Mouse (Mus musculus) kidney, postnatal 10 days (tissue): ENCODE measurements around the gene Cdc6.

Experiments used
- DNase-seq: peaks from one replicate; pipeline ENCODE4 v3.0.0; 2021; ENCODE audit warnings: mixed read lengths

Cdc6 gene

DNA sequence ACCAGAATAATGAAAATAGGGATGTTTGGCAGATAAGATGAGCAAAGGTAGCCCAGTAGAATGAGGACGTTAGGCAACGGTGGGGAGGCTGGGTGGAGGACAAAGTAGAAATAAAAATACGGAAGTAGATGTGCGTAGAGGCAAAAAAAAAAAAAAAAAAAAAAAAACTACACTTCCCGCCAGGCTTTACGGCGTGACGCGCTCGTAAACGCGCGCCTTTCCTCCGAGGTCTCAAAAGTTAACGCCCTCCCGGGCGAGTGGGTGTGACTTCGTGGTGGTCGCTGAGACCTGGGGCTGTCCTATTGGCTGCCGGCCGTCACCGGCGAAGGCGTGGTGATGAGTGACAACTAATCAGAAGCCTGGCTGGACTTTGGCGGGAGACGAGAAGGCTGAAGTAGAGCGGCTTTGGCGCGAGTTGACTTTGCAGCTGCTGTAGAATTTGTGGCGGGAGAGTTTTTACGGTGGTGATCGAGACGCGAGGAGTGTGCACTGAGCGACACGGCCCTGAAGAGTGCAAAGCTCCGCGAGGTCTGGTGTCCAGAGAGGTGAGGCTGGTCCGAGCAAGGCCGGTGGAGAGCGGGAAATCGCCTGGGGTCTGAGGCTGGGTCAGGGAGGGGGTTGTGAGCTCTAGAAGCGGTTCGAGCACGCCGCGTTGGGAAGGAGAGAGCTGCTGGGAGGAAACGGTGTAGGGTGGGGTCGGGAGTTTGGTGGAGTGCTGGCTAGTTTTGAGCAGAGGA lies at the start of gene Cdc6:
Gene Cdc6, plus strand, starts transcription at position 365 of the 737 bp plus-strand sequence.
- DNase-seq: peak; percentile 98

- DNase-seq: peak; percentile 94
These were observed 48.6 kb upstream of the Cdc6 start for GRCm38 (mm10) chr11:98858759-98859731.

DNA sequence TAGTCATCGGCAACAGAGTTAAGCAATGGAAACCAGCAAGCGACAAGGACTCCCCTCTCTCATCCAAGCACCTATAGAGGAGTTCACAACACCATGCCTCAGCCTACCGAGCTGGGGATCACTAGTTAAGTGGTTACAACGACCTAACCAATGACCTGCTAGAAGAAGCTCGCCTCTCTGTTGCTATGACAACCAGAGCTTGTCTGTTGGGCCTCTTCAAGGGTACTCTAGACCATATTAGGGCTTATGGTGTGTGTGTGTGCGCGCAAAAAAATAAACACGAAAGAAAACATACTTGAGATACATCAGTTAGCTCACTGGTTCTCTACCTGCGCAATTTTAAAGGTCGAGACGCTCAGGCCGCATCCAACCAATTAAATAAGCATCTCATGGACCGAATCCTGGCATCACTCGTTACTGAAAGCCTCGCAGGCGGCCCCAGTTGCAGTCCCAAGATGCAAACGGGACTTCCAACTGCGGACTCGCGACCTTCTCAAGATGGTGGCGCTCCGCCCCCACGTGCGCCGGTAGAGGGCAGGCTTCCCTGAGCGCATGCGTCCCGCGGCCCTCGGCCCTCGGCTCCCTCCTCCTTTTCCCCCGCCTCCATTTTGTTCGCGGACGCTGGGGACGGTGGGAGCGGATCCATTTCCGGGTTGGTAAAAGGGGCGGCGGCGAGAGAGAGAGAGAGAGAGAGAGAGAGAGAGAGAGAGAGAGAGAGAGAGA lies 44.4 kb upstream of the Cdc6 start, which contains the start of gene Wipf2:
Gene Wipf2, plus strand, starts transcription at position 611 of the 723 bp plus-strand sequence.
- peak; percentile 98 for DNase-seq

DNA sequence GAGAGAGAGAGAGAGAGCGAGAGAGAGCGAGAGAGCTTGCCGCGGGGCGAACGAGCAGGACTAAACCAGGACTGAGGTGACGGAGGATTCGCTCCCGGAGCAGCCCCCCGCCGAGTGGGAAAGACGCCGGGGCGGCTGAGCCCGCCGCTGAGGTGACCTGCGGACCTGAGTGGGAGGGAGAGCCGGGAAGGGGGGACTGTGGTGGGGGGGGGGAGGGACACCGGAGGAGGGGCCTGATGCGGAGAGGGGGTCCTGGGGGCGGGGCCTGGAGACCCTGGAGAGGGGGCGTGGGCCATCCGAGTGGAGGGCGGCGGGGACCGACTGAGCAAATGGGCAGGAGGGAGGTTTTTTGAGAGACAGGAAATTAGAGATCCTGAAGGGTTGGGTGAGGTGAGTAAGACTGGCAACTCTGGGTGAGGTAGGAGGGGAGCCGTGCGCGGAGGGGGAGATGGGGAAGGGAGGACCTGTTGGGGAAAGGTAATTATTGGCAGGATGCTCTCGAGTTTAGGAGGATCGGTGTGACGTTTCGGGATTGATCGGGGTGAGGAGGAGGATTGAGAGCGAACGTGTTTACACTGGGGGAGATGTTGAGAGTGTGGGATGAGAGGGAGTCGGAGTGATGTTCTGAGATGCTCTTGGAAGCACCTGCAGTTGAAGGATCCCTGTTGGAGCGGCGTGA lies 43.7 kb upstream of the Cdc6 start:
- DNase-seq: peak; percentile 79

GRCm38 (mm10) chr11:98867293-98867692 lies 40.3 kb upstream of the Cdc6 start:
- DNase-seq: no peak

GRCm38 (mm10) chr11:98869906-98870305 lies 37.7 kb upstream of the Cdc6 start:
- no peak for DNase-seq

DNA sequence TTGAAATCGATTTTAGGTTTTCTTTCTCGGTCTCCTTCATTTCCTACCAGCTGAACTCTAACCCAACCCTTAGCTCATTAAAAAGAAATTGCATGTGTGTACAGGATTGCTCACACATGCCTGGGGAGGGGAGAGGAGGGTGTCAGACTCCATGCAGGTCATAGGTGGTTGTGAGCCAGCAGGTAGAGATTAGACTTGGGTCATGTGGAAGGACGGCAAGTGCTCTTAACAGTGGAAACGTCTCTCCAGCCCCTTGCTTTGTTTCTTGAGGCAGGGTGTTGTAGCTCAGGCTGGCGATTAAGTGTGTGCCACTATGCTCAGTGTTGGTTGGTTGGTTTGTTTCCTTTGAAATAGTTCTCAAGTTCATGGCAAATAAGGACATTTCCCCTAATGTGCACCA lies 36.8 kb upstream of the Cdc6 start:
- no peak for DNase-seq

- DNase-seq: no peak
These were observed 36.2 kb upstream of the Cdc6 start for GRCm38 (mm10) chr11:98871416-98871815.

GRCm38 (mm10) chr11:98872040-98872439 lies 35.6 kb upstream of the Cdc6 start:
- no peak for DNase-seq

- no peak for DNase-seq
These were observed 33.7 kb upstream of the Cdc6 start for GRCm38 (mm10) chr11:98873900-98874299.

GRCm38 (mm10) chr11:98877001-98877400 lies 30.6 kb upstream of the Cdc6 start:
- DNase-seq: peak; percentile 49

DNA sequence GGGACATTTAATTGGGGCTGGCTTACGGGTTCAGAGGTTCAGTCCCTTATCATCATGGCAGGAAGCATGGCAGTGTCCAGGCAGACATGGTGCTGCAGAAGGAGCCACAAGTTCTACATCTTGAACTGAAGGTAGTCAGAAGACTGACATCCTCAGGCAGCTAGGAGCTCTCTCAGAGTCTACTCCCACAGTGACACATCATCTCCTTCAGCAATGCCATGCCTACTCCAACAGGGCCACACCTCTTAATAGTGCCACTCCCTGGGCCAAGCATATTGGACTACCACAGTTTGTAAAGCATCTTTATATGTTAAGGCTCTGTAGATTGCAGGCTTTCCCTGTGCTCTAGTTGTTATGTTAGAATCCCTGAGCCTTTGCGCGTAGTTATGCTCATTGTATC lies 19.9 kb upstream of the Cdc6 start:
- DNase-seq: no peak

DNA sequence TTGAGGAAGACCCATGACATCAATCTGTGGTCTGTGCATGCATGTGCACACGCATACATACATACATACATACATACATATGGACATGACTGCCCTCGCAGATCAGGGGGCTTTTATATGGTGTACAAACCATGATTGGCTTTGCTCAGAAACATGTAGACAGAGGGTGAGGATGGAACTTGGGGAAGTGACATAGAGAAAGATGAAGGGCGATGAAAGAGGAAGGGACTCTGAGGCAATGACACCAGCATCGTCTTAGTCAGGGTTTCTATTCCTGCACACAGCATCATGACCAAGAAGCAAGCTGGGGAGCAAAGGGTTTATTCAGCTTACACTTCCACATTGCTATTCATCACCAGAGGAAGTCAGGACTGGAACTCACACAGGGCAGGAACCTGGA lies 18.5 kb upstream of the Cdc6 start:
- DNase-seq: no peak

DNA sequence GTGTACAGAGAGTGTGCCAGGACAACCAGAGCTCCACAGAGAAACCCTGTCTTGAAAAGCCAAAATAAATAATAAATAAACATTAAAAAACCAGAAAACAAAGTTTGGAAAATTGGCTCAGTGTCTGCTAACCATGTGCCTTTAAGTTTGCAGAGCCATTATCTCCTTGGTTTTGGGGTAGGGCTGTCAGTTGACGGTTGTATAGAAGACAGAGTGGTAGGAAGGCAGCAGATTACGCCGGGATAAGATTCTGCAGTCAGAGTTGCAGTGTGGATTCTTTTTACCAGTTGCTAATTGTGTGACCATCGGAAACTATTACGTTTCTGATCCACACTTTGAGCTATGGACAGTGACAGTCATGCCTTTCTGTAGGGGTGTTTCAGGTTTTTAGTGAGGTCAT lies 17.6 kb upstream of the Cdc6 start:
- DNase-seq: no peak

DNA sequence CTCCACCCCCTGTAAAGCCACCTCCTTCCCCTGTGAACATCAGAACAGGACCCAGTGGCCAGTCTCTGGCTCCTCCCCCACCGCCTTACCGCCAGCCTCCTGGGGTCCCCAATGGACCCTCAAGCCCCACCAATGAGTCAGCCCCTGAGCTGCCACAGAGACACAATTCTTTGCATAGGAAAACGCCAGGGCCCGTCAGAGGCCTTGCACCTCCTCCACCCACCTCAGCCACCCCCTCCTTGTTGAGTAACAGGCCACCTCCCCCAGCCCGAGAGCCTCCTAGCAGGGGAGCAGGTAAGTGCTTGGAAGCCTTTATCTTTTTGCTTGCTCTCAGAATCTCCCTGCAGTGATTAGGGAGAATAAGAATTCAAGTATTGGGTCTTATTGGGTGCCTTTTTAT lies 15.2 kb upstream of the Cdc6 start:
- no peak for DNase-seq

DNA sequence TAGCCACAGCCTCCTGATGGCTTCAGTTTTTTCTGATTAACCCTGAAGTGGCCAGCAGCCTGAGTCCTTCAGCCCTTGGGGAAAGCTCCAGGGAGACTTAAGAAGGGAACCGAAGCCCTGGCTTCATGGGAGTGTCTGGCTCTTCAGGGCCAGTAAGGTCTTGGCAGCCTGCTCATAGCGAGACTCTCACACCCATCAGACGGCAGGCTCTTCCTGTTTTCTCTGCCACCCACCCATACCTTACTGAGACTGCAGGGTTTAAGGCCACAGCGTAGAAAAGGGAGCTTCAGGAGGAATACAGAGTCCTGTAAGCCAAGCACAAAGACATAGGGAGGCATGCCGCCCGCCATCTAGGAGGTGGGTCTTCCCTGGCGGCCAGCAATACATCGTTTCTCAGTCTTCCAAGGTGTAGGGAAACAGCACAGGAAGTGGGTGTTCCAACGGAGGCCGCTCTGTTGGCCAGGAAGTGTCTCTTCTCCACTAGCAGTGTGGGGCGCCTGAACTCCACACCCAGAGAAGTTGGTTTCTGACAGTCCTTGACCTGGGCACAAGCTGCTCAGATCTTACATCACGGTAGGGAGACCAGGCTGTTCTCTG lies 7.0 kb upstream of the Cdc6 start:
- DNase-seq: no peak

- no peak for DNase-seq
These were observed 4.9 kb upstream of the Cdc6 start for GRCm38 (mm10) chr11:98902621-98903245.

GRCm38 (mm10) chr11:98904577-98904976 lies 3.0 kb upstream of the Cdc6 start:
- DNase-seq: no peak

DNA sequence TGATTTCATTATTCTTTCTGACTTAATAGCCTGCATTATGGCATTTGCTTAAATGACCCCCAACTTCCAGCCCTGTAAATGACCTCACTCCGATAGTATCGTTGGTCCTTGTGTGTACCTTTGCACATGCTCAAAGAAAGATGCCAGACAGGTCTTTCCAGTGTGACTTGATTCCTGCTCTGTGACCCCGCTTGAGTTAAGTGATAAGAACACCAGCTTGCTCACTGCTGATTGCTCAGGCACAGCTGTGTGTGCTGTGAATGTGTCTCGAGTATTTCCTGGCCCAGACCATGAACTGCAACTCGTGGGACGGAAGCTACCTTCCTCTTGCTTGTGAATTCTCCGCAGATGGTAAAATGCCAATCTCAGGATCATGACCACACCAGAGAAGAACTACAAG lies 2.6 kb upstream of the Cdc6 start:
- no peak for DNase-seq

DNA sequence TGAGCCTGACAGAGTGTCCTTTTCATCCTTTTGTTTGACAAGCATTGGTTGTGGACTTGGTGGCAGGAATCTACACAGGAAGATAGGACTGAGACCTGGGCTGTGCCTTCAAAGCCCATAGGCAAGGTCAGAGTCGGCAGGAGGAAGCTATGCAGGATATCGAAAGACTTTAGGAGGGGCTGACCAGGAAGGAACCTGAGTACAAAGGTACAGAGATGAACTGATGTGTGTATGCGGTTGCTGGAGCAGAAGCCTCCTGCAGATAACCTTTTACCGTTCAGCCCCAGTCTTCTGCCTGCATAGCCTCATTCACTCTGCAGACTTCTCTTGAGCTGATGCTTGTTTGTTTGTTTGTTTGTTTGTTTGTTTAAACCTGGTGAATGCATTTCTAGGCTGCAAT lies 2.0 kb upstream of the Cdc6 start:
- DNase-seq: no peak

GRCm38 (mm10) chr11:98907063-98907436 lies 551 bp upstream of the Cdc6 start:
- no peak for DNase-seq

- DNase-seq: peak; percentile 89
These were observed 2.1 kb downstream of the Cdc6 start for GRCm38 (mm10) chr11:98909654-98910053.
